Mouse (Mus musculus): ENCODE results near the gene Rrm1.

The Rrm1 gene

DNA sequence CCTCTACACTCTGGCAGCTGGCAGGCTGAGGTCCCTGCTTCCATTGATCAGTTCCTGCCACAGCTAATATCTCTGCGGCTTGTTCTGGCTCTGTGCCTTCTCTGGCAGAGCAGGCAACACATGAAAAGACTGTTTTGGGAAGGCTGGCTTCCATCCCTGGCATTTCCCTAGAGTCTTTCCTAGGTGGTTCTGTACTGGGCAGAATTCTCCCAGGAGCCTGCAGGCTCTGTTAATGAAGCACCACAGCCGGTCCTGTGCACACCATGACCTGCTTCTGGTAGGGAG is 75.5 kb downstream of the Rrm1 start:
- TF ChIP-seq POU5F1 (IDR thresholded peaks at IDR 0.05; ENCODE audit: borderline replicate concordance, low read length) (no peak), CTCF (conservative IDR thresholded peaks at IDR 0.05; ENCODE audit: low read length) (no peak), NANOG (IDR thresholded peaks at IDR 0.05; ENCODE audit: borderline replicate concordance, low read length) (no peak)
- H3K4me1 ChIP-seq (replicated peaks; ENCODE audit: low read depth, low read length) = peaks cover 5% of the 10 kb centered on the region; the same call in 1 of the 2 replicates
- H3K27me3 ChIP-seq (ENCODE audit: insufficient read depth, low read length) = peaks cover 36% of the 10 kb centered on the region
- no peaks in the 10 kb centered on the region for H3K9me3 ChIP-seq (ENCODE audit: low read length)
- no peak overlapping the region for H3K4me3 ChIP-seq (replicated peaks; ENCODE audit: low read length)
- no peaks in the 10 kb centered on the region for H3K36me3 ChIP-seq (ENCODE audit: insufficient read depth, low read length)

Data from E14TG2a.4 (cell line).